Mouse (Mus musculus) C3H10T1/2 (cell line): ENCODE measurements around the gene Atpif1. TPM values are rescaled to one million over a fixed set of nuclear protein-coding genes. Genes with fewer than 3 reads are reported as not detected.

Source experiments
- polyA plus RNA-seq, 2 experiments: library from polyadenylated mRNA; unstranded; fragments of >200 nt; fragmentation: generic; extraction: Trizol; gene quantifications; one replicate each; pipeline ENCODE4 v1.2.1; 2012; ENCODE audit warnings: missing spikeins in 2 of 2

Atpif1 gene
- 100 to 1,000 TPM; 397 to 898 TPM for polyA plus RNA-seq

GRCm38 (mm10) chr4:132532981-132533916 lies at the start of gene Atpif1:
Atpif1 (minus strand) TSS chr4:132533659.

GRCm38 (mm10) chr4:132563965-132564364 lies 30.5 kb upstream of the Atpif1 start, which contains the start of gene Ptafr:
Ptafr (plus strand) TSS chr4:132564067.

DNA sequence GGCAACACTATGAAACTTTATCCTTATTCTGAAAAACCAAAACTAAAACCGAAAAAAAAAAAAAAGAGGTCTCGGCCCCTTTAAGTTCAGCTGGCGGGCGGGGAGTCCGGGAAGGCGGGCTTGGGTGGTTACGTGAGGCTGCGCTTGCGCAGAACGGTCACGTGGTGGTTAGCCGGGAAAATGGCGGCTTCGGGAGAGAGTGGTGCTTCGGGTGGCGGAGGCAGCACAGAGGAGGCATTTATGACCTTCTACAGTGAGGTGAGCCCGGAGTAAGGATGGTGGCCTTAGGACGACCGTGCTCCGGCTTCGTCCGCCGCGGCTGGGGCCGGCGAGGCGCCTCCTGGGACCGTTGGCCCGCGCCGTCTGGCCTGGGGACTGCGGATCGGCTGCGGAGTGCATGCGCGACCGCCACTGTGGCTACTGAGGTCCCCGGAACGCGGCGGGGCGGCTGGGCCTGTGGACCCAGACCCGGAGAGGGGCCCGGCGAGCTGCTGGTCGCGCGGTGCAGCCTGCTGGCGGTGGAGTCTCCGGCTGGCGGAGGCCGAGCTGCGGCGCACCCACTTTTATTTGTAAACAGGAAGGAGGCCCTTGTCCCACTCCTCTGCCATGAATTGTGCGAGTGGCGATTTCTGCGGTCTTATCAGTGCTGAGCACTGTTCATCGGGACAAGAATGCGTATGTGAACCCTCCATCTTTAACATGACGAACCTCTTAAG lies 2.1 kb upstream of the Atpif1 start, which contains the start of gene Dnajc8:
TSS of gene Dnajc8 (plus strand) at position 145 of the 716 bp plus-strand sequence.

GRCm38 (mm10) chr4:132510352-132510798 lies 23.1 kb downstream of the Atpif1 start, which contains the start of gene Sesn2:
Sesn2 (minus strand) TSS chr4:132510501.

Other genes starting within 250 kb of the Atpif1 start
- gene Rab42, start 230.3 kb downstream of the Atpif1 start, polyA plus RNA-seq = not detected
- 10 to 100 TPM; 38.7 to 52.4 TPM for gene Trnau1ap, start 204.1 kb downstream of the Atpif1 start, polyA plus RNA-seq
- gene Rcc1, start 180.1 kb downstream of the Atpif1 start, polyA plus RNA-seq = 10 to 100 TPM; 16.4 to 28.5 TPM
- 1 to 10 TPM; 2.6 to 5.9 TPM for gene Phactr4, start 111.2 kb downstream of the Atpif1 start, polyA plus RNA-seq
- 1 to 10 TPM; 1.6 to 5.1 TPM for gene Med18, start 69.7 kb downstream of the Atpif1 start, polyA plus RNA-seq
- gene Sesn2, start 23.2 kb downstream of the Atpif1 start, polyA plus RNA-seq = 10 to 100 TPM in 1 of 2 experiments, 1 to 10 TPM in 1; 9.2 to 25.8 TPM
- 10 to 100 TPM; 29.3 to 74.5 TPM for gene Dnajc8, start 1.9 kb upstream of the Atpif1 start, polyA plus RNA-seq
- gene Ptafr, start 30.4 kb upstream of the Atpif1 start, polyA plus RNA-seq = under 1 TPM in 1 of 2 experiments, not detected in 1; 0.04 TPM
- 10 to 100 TPM in 1 of 2 experiments, 1 to 10 TPM in 1; 5.2 to 12.4 TPM for gene Eya3, start 105.3 kb upstream of the Atpif1 start, polyA plus RNA-seq
- gene Xkr8, start 198.9 kb upstream of the Atpif1 start, polyA plus RNA-seq = 1 to 10 TPM; 2.1 to 7.6 TPM
- gene Smpdl3b, start 223.6 kb upstream of the Atpif1 start, polyA plus RNA-seq = 1 to 10 TPM; 5.7 to 7.7 TPM
- 10 to 100 TPM; 21.8 to 42.1 TPM for gene Rpa2, start 234.7 kb upstream of the Atpif1 start, polyA plus RNA-seq